Mouse (Mus musculus): Measurements from ENCODE around the gene Rftn1. TPM values are rescaled to one million over a fixed set of nuclear protein-coding genes. Genes with fewer than 3 reads are reported as not detected.

Rftn1 gene
- polyA plus RNA-seq, 1 experiment: 2.8 TPM

GRCm38 (mm10) chr17:50199075-50199850 is 8.8 kb upstream of the Rftn1 start:
- TF ChIP-seq CTCF (IDR thresholded peaks at IDR 0.05; ENCODE audit: control insufficient read depth, insufficient read depth, insufficient replicate concordance, low read depth, low read length) (no peak), POLR2A (IDR thresholded peaks at IDR 0.05; ENCODE audit: control insufficient read depth, low read depth, low read length) (no peak)
- Histone ChIP-seq H3K27ac (ENCODE audit: control insufficient read depth, insufficient read depth, low read depth, low read length) (no peak overlapping the region), H3K4me1 (ENCODE audit: control insufficient read depth, insufficient read depth, low read length) (no peaks in the 10 kb centered on the region; the same call in 1 of the 2 replicates), H3K36me3 (ENCODE audit: control insufficient read depth, insufficient read depth, low read length) (no peaks in the 10 kb centered on the region), H3K4me3 (ENCODE audit: control insufficient read depth, low read depth, low read length) (no peak overlapping the region), H3K27me3 (ENCODE audit: control insufficient read depth, insufficient read depth, low read length) (no peaks in the 10 kb centered on the region)

- H3K36me3 ChIP-seq (ENCODE audit: control insufficient read depth, insufficient read depth, low read length): no peaks in the 10 kb centered on the region
- H3K27me3 ChIP-seq (ENCODE audit: control insufficient read depth, insufficient read depth, low read length): no peaks in the 10 kb centered on the region
- no peak overlapping the region for H3K27ac ChIP-seq (ENCODE audit: control insufficient read depth, insufficient read depth, low read depth, low read length)
- peaks cover 2% of the 10 kb centered on the region for H3K4me1 ChIP-seq (ENCODE audit: control insufficient read depth, insufficient read depth, low read length)
- no peak overlapping the region for H3K4me3 ChIP-seq (ENCODE audit: control insufficient read depth, low read depth, low read length)
- no peak for TF ChIP-seq CTCF (IDR thresholded peaks at IDR 0.05; ENCODE audit: control insufficient read depth, insufficient read depth, insufficient replicate concordance, low read depth, low read length)
- TF ChIP-seq POLR2A (IDR thresholded peaks at IDR 0.05; ENCODE audit: control insufficient read depth, low read depth, low read length): no peak
Observed at GRCm38 (mm10) chr17:50197572-50197971, 7.1 kb upstream of the Rftn1 start.

GRCm38 (mm10) chr17:50196005-50196672 is 5.7 kb upstream of the Rftn1 start:
- no peak for TF ChIP-seq POLR2A (IDR thresholded peaks at IDR 0.05; ENCODE audit: control insufficient read depth, low read depth, low read length)
- TF ChIP-seq CTCF (IDR thresholded peaks at IDR 0.05; ENCODE audit: control insufficient read depth, insufficient read depth, insufficient replicate concordance, low read depth, low read length): no peak
- H3K4me3 ChIP-seq (ENCODE audit: control insufficient read depth, low read depth, low read length): no peak overlapping the region
- no peaks in the 10 kb centered on the region for H3K36me3 ChIP-seq (ENCODE audit: control insufficient read depth, insufficient read depth, low read length)
- peaks cover 8% of the 10 kb centered on the region for H3K4me1 ChIP-seq (ENCODE audit: control insufficient read depth, insufficient read depth, low read length)
- no peaks in the 10 kb centered on the region for H3K27me3 ChIP-seq (ENCODE audit: control insufficient read depth, insufficient read depth, low read length)
- no peak overlapping the region for H3K27ac ChIP-seq (ENCODE audit: control insufficient read depth, insufficient read depth, low read depth, low read length)

- peaks cover 8% of the 10 kb centered on the region for H3K4me1 ChIP-seq (ENCODE audit: control insufficient read depth, insufficient read depth, low read length)
Observed at GRCm38 (mm10) chr17:50195399-50195798, 4.9 kb upstream of the Rftn1 start.

GRCm38 (mm10) chr17:50194541-50194940 is 4.1 kb upstream of the Rftn1 start:
- Histone ChIP-seq H3K4me1 (ENCODE audit: control insufficient read depth, insufficient read depth, low read length) (peaks cover 12% of the 10 kb centered on the region), H3K36me3 (ENCODE audit: control insufficient read depth, insufficient read depth, low read length) (no peaks in the 10 kb centered on the region), H3K27ac (ENCODE audit: control insufficient read depth, insufficient read depth, low read depth, low read length) (no peak overlapping the region), H3K27me3 (ENCODE audit: control insufficient read depth, insufficient read depth, low read length) (no peaks in the 10 kb centered on the region), H3K4me3 (ENCODE audit: control insufficient read depth, low read depth, low read length) (no peak overlapping the region)
- TF ChIP-seq POLR2A (IDR thresholded peaks at IDR 0.05; ENCODE audit: control insufficient read depth, low read depth, low read length): no peak
- TF ChIP-seq CTCF (IDR thresholded peaks at IDR 0.05; ENCODE audit: control insufficient read depth, insufficient read depth, insufficient replicate concordance, low read depth, low read length): no peak

More at GRCm38 (mm10) chr17:50195399-50195798, 4.9 kb upstream of the Rftn1 start:
- Histone ChIP-seq H3K27ac (ENCODE audit: control insufficient read depth, insufficient read depth, low read depth, low read length) (no peak overlapping the region), H3K36me3 (ENCODE audit: control insufficient read depth, insufficient read depth, low read length) (no peaks in the 10 kb centered on the region), H3K27me3 (ENCODE audit: control insufficient read depth, insufficient read depth, low read length) (no peaks in the 10 kb centered on the region), H3K4me3 (ENCODE audit: control insufficient read depth, low read depth, low read length) (no peak overlapping the region)
- no peak for TF ChIP-seq POLR2A (IDR thresholded peaks at IDR 0.05; ENCODE audit: control insufficient read depth, low read depth, low read length)
- no peak for TF ChIP-seq CTCF (IDR thresholded peaks at IDR 0.05; ENCODE audit: control insufficient read depth, insufficient read depth, insufficient replicate concordance, low read depth, low read length)

- Histone ChIP-seq H3K4me1 (ENCODE audit: control insufficient read depth, insufficient read depth, low read length) (peaks cover 14% of the 10 kb centered on the region), H3K4me3 (ENCODE audit: control insufficient read depth, low read depth, low read length) (peak overlapping the region; percentile 20; the same call in 1 of the 2 replicates), H3K27me3 (ENCODE audit: control insufficient read depth, insufficient read depth, low read length) (no peaks in the 10 kb centered on the region), H3K27ac (ENCODE audit: control insufficient read depth, insufficient read depth, low read depth, low read length) (no peak overlapping the region), H3K36me3 (ENCODE audit: control insufficient read depth, insufficient read depth, low read length) (no peaks in the 10 kb centered on the region)
- TF ChIP-seq POLR2A (IDR thresholded peaks at IDR 0.05; ENCODE audit: control insufficient read depth, low read depth, low read length) (no peak), CTCF (IDR thresholded peaks at IDR 0.05; ENCODE audit: control insufficient read depth, insufficient read depth, insufficient replicate concordance, low read depth, low read length) (no peak)
Observed at GRCm38 (mm10) chr17:50193653-50194052, 3.2 kb upstream of the Rftn1 start.

GRCm38 (mm10) chr17:50192376-50192940 is 2.0 kb upstream of the Rftn1 start:
- H3K4me3 ChIP-seq (ENCODE audit: control insufficient read depth, low read depth, low read length): peak overlapping the region; percentile 20
- no peak overlapping the region for H3K27ac ChIP-seq (ENCODE audit: control insufficient read depth, insufficient read depth, low read depth, low read length)
- H3K4me1 ChIP-seq (ENCODE audit: control insufficient read depth, insufficient read depth, low read length): peaks cover 14% of the 10 kb centered on the region
- TF ChIP-seq CTCF (IDR thresholded peaks at IDR 0.05; ENCODE audit: control insufficient read depth, insufficient read depth, insufficient replicate concordance, low read depth, low read length) (no peak), POLR2A (IDR thresholded peaks at IDR 0.05; ENCODE audit: control insufficient read depth, low read depth, low read length) (peak; percentile 12; the same call in 1 of the 2 replicates)
- no peaks in the 10 kb centered on the region for H3K36me3 ChIP-seq (ENCODE audit: control insufficient read depth, insufficient read depth, low read length)
- H3K27me3 ChIP-seq (ENCODE audit: control insufficient read depth, insufficient read depth, low read length): no peaks in the 10 kb centered on the region
